Mouse (Mus musculus) thymus, adult 2 months (tissue): ENCODE data around the gene Ddx46. TPM values are rescaled to one million over a fixed set of nuclear protein-coding genes. Genes with fewer than 3 reads are reported as not detected.
A peak's percentile ranks its signal among the peaks of the same experiment; 100 is the strongest.
"Not testable (repeated sequence)": the region's sequence is repeated elsewhere in the genome, so short reads cannot be mapped to it uniquely, and the experiment has no call there.

Experiments
- DNase-seq: peaks from one replicate; pipeline ENCODE4 v3.0.0; 2021
- H3K27ac ChIP-seq: fragments of 200-500 bp; 2 replicates; pipeline ENCODE4 v1.5.1; 2012; ENCODE audit warnings: low read length, control low read depth; ENCODE audit not compliant: control insufficient read depth, insufficient read depth
- H3K27me3 ChIP-seq: fragments of 200-500 bp; 2 replicates; pipeline ENCODE4 v1.6.1; 2012; ENCODE audit warnings: mild to moderate bottlenecking, low read length, moderate library complexity, mixed read lengths; ENCODE audit not compliant: control insufficient read depth, insufficient read depth
- H3K36me3 ChIP-seq: fragments of 200-500 bp; 2 replicates; pipeline ENCODE4 v1.6.1; 2012; ENCODE audit warnings: mild to moderate bottlenecking, low read length, moderate library complexity; ENCODE audit not compliant: control insufficient read depth, insufficient read depth
- H3K4me1 ChIP-seq: fragments of 200-500 bp; replicated peaks from 2 replicates; pipeline ENCODE4 v1.6.1; 2012; ENCODE audit warnings: low read length; ENCODE audit not compliant: control insufficient read depth, insufficient read depth
- H3K4me3 ChIP-seq: fragments of 200-500 bp; 2 replicates; pipeline ENCODE4 v1.5.1; 2012; ENCODE audit warnings: mild to moderate bottlenecking, low read length, control low read depth, moderate library complexity; ENCODE audit not compliant: control insufficient read depth, insufficient read depth
- CTCF ChIP-seq: fragments of 200-500 bp; IDR thresholded peaks from 2 replicates; pipeline ENCODE4 v1.5.1; 2012; ENCODE audit warnings: mild to moderate bottlenecking, control low read depth, low read length, moderate library complexity, borderline replicate concordance; ENCODE audit not compliant: control insufficient read depth, poor library complexity, insufficient read depth; ENCODE audit errors: extremely low read depth
- POLR2A ChIP-seq: fragments of 200-500 bp; IDR thresholded peaks from 2 replicates; pipeline ENCODE4 v1.6.1; 2012; ENCODE audit warnings: mild to moderate bottlenecking, low read length, control low read depth, moderate library complexity; ENCODE audit not compliant: control insufficient read depth, poor library complexity, insufficient read depth; ENCODE audit errors: extremely low read depth
- WGBS: fragments of 180-500 bp; shearing (Covaris S2); methylation state at CpG from one replicate; pipeline ENCODE4 v1.1.7; 2018; 5-methylcytosine and 5-hydroxymethylcytosine counted together
- polyA plus RNA-seq: library from polyadenylated mRNA; depleted of rRNA; stranded (reverse); fragments of >200 nt; gene quantifications from 2 replicates; pipeline ENCODE4 v1.2.3, GENCODE M21; 2012

The Ddx46 gene
- polyA plus RNA-seq, 1 experiment, result 29.5 TPM

GRCm38 (mm10) chr13:55687927-55688602, 53.2 kb downstream of the Ddx46 start:
- no peak for DNase-seq
- no peak overlapping the region for H3K4me3 ChIP-seq
- H3K27me3 ChIP-seq, result no peaks in the 10 kb centered on the region
- TF ChIP-seq CTCF (no peak), POLR2A (no peak)
- no peak overlapping the region for H3K27ac ChIP-seq
- H3K36me3 ChIP-seq, result no peaks in the 10 kb centered on the region
- no peaks in the 10 kb centered on the region for H3K4me1 ChIP-seq
- 84% methylated on average over 4 of the region's 4 CpGs for WGBS

GRCm38 (mm10) chr13:55692535-55693242, 57.9 kb downstream of the Ddx46 start, which contains the start of gene B230219D22Rik:
Gene B230219D22Rik, plus strand, starts transcription at chr13:55693124.
- under 1% methylated on average over 51 of the region's 51 CpGs for WGBS
- peak; percentile 50; the same call in 1 of the 2 replicates for TF ChIP-seq CTCF
- peak; percentile 89 for TF ChIP-seq POLR2A
- Histone ChIP-seq H3K4me3 (peak within 1 kb of the TSS; percentile 96), H3K36me3 (no peaks in the 10 kb centered on the region), H3K4me1 (peaks cover 4% of the 10 kb centered on the region), H3K27me3 (no peaks in the 10 kb centered on the region), H3K27ac (peak within 1 kb of the TSS; percentile 45)
- peak; percentile 86 for DNase-seq

- Histone ChIP-seq H3K27me3 (no peaks in the 10 kb centered on the region), H3K4me1 (peaks cover 4% of the 10 kb centered on the region), H3K4me3 (peak overlapping the region; percentile 96), H3K27ac (peak overlapping the region; percentile 45), H3K36me3 (no peaks in the 10 kb centered on the region)
- TF ChIP-seq CTCF (no peak; the same call in 1 of the 2 replicates), POLR2A (peak; percentile 1; the same call in 1 of the 2 replicates)
- WGBS, result under 1% methylated on average over 68 of the region's 70 CpGs
- peak; percentile 67 for DNase-seq
These were observed 58.5 kb downstream of the Ddx46 start for GRCm38 (mm10) chr13:55693243-55693721.

GRCm38 (mm10) chr13:55694110-55694509, 59.3 kb downstream of the Ddx46 start:
- Histone ChIP-seq H3K4me3 (no peak overlapping the region), H3K4me1 (peaks cover 4% of the 10 kb centered on the region), H3K36me3 (peaks cover 6% of the 10 kb centered on the region), H3K27ac (no peak overlapping the region), H3K27me3 (no peaks in the 10 kb centered on the region)
- WGBS, result 5% methylated on average over 8 of the region's 8 CpGs
- TF ChIP-seq CTCF (no peak), POLR2A (no peak)
- no peak for DNase-seq

- WGBS, result 55% methylated on average over 1 of the region's 3 CpGs
- not testable (repeated sequence) for DNase-seq, H3K4me3 ChIP-seq, H3K4me1 ChIP-seq, H3K27me3 ChIP-seq, H3K27ac ChIP-seq
- H3K36me3 ChIP-seq, result peaks cover 21% of the 10 kb centered on the region
These were observed 61.2 kb downstream of the Ddx46 start for GRCm38 (mm10) chr13:55695989-55696388.

GRCm38 (mm10) chr13:55704301-55704700, 69.5 kb downstream of the Ddx46 start:
- TF ChIP-seq POLR2A, result no peak
- TF ChIP-seq CTCF, result no peak
- 94% methylated on average over 4 of the region's 4 CpGs for WGBS
- Histone ChIP-seq H3K4me3 (no peak overlapping the region), H3K36me3 (peaks cover 34% of the 10 kb centered on the region), H3K27ac (no peak overlapping the region), H3K27me3 (no peaks in the 10 kb centered on the region), H3K4me1 (no peaks in the 10 kb centered on the region)
- no peak for DNase-seq
